Mouse (Mus musculus): ENCODE measurements around the gene Mucl3.

GRCm38 (mm10) chr17:35591731-35592130 lies 51.8 kb downstream of the Mucl3 start:
- no peak for TF ChIP-seq POLR2A (IDR thresholded peaks at IDR 0.05; ENCODE audit: low read depth, low read length)
- no peak for TF ChIP-seq CTCF (conservative IDR thresholded peaks at IDR 0.05; ENCODE audit: insufficient read depth, insufficient read length, low read depth, low read length)

Data from kidney, adult 2 months (tissue).